Mouse (Mus musculus): ENCODE data around the gene Ica1. TPM values are rescaled to one million over a fixed set of nuclear protein-coding genes. Genes with fewer than 3 reads are reported as not detected.
A peak's percentile ranks its signal among the peaks of the same experiment; 100 is the strongest.

The Ica1 gene
- polyA plus RNA-seq, 2 experiments from 2014 or later: 6.2 to 6.4 TPM

GRCm38 (mm10) chr6:8640863-8641262 is 137.4 kb downstream of the Ica1 start:
- no peak for ATAC-seq

- peak; percentile 83 for ATAC-seq
These were observed 138.8 kb downstream of the Ica1 start for GRCm38 (mm10) chr6:8639526-8639925.

GRCm38 (mm10) chr6:8638899-8639298 is 139.4 kb downstream of the Ica1 start:
- ATAC-seq: peak; percentile 10

- no peak for ATAC-seq
These were observed 140.2 kb downstream of the Ica1 start for GRCm38 (mm10) chr6:8638122-8638521.

- ATAC-seq: peak; percentile 79
These were observed 145.6 kb downstream of the Ica1 start for GRCm38 (mm10) chr6:8632701-8633100.

- peak; percentile 17 for ATAC-seq
These were observed 146.2 kb downstream of the Ica1 start for GRCm38 (mm10) chr6:8631986-8632632.

GRCm38 (mm10) chr6:8631362-8631761 is 146.9 kb downstream of the Ica1 start:
- no peak for ATAC-seq

- ATAC-seq: no peak
These were observed 147.8 kb downstream of the Ica1 start for GRCm38 (mm10) chr6:8630531-8630930.

GRCm38 (mm10) chr6:8628715-8629267 is 149.5 kb downstream of the Ica1 start:
- ATAC-seq: no peak

GRCm38 (mm10) chr6:8628226-8628625 is 150.1 kb downstream of the Ica1 start:
- no peak for ATAC-seq

GRCm38 (mm10) chr6:8623045-8623444 is 155.2 kb downstream of the Ica1 start:
- no peak for ATAC-seq

GRCm38 (mm10) chr6:8619582-8620350 is 158.5 kb downstream of the Ica1 start:
- ATAC-seq: no peak

- ATAC-seq: peak; percentile 71
These were observed 160.9 kb downstream of the Ica1 start for GRCm38 (mm10) chr6:8617369-8617768.

GRCm38 (mm10) chr6:8591665-8592064 is 186.6 kb downstream of the Ica1 start:
- ATAC-seq: no peak

GRCm38 (mm10) chr6:8583892-8584291 is 194.4 kb downstream of the Ica1 start:
- ATAC-seq: no peak

- no peak for ATAC-seq
These were observed 195.9 kb downstream of the Ica1 start for GRCm38 (mm10) chr6:8582377-8582776.

Other genes starting within 250 kb of the Ica1 start
- not detected for gene Nxph1, start 169.9 kb upstream of the Ica1 start, polyA plus RNA-seq (2017; shearing (Covaris generic))

Measured in CD4-positive, CD25-positive, alpha-beta regulatory T cell, adult 4 months (primary cell).